Mouse (Mus musculus): ENCODE measurements around the gene Pirb. TPM values are rescaled to one million over a fixed set of nuclear protein-coding genes. Genes with fewer than 3 reads are reported as not detected.
"Not testable (repeated sequence)": the region's sequence is repeated elsewhere in the genome, so short reads cannot be mapped to it uniquely, and the experiment has no call there.

The Pirb gene
- under 1 TPM in 1 of 2 experiments, not detected in 1; 0.61 TPM for polyA plus RNA-seq (2017; shearing (Covaris generic))

DNA sequence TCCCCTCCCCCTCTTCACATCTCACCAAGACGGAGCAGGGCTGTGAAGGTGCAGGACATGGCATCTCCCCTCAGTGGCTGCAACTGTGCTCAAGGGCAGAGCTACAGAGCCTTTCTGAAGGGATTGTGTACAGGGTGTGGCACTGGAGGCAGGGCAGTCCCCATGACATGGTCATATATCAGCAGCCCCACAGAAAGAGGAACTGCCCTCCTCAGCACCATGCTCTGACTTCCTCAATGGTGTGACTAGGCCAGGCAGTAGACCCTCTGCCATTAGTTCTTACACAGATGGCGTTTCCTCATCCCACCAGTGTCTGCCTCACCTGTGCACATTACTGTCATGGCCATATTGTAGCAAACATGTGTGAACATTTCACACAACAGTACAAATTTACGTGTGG is at the start of gene Pirb:
Pirb (minus strand) TSS at position 124 of the 400 bp plus-strand sequence.
- not testable (repeated sequence) for ATAC-seq

DNA sequence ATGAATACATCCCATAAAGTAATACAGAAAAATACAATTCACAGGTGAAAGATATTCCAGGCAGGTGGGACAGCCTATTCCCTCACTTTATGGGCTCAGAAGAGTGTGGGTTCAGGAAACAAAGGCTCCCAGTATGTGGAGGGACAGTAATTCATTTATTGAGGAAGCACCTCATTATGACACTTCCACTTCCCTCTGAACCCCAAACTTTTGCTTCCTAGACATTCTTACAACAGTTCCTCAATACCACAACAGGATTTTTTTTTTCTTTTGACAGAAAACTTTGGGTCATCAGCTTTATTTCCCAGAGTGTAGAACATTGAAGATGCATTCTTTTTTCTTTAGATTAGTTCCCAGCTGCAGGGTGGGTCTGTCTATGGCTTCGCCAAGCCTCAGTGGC is 12.5 kb upstream of the Pirb start:
- ATAC-seq: not testable (repeated sequence)

DNA sequence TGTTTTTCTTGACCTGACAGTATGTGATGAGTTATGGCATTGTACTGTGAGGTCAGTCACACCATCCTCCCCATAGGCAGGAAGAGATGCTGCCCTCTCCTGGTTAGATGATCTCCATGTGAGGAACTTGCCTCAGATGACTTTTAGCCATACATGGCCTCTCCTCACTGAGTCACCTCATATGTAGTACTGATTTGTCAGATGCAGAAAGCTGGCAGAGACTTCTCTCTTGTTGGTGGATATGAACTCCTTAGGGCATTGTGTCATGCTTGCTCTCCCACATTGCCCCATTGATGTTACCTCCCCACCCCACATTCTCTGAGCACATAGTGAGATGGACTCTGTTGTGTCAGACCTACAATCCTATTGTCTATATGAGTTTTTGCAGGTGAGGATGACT is 5.3 kb upstream of the Pirb start:
- not testable (repeated sequence) for ATAC-seq

DNA sequence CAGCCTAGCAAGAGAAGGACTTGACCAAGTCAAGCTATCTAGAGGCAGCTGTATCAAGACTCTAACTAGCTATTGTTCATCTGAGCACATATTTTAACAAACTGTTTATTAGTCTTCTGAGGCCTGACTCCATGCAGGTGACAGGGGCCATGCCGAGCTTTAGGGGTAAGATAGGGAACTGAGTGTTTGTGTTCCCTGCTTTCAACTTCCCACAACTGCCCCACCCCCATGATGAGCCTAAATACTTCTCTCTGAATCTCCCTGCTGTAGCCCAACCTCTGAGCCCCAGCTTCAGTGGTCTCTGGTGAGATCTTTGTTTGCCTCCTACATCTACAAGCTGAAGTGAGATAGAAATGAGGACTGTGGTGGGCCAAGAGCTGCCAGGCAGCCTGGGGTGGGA is 4.9 kb downstream of the Pirb start:
- no peak for ATAC-seq

DNA sequence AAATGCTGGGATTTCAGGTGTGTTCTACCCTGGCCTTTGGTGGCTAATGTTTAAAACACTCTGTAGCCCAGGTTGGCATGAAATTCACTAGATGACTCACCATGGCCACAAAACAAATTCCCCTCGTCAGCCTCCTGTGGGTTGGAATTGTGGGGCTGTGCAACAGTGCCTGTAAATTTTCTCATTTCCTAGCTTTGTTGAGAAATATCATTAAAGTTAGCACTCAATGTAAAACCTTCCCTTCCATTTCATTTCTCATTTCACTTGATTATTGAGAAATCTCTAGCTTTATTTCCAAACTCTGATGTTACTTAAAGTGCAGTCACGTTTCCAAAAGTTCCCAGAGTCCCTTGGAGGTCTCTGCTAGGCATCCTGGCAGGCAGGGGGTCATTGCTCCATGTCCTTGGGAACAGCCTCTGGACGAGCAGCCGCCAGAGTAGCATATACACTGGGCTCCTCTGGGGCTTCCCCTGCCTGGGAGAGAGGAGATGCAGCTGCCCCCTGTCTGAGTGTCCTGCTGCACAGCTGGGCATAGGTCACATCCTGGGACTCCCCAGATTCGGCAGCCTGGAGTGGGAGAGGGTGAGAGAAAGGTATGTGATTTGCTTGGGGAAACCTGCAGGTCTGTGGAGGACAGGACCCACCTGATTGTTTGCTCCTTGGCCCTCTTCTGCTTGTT is 7.8 kb downstream of the Pirb start:
- ATAC-seq: no peak

DNA sequence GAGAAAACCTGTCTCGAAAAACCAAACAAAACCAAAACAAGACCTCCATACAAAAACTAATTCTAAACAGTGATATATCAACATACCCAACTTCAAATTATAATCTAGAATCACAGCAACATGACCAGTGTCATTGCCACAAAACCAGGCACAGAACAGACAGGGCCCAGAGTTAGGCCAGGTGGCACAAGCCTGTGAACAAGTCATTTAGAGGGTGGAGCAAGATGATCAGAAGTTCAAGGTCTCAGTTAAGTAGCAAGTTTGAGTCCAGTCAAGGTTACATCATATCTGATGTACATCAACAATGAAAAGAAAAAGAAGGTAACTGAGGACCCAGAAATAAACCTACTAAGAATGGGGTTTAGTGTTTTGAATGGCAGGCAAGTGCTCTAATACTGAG is 11.2 kb downstream of the Pirb start:
- ATAC-seq: no peak

DNA sequence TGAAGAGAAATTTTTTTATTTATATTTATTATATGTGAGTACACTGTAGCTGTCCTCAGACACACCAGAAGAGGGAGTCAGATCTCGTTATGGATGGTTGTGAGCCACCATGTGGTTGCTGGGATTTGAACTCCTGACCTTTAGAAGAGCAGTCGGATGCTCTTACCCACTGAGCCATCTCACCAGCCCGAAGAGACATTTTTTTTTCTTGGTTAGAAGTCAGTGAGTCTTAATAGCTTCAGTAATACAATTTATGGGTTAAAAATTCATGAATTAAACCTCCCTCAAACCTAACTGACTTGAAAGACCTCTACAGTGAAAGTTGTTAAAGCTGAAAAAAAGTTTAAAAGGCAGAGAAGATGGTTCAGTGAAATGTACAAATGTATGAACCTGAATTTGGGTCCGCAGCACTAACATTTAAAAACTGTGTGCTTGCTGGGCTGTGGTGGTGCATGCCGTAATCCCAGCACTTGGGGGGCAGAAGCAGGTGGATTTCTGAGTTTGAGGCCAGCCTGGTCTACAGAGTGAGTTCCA is 11.7 kb downstream of the Pirb start:
- not testable (repeated sequence) for ATAC-seq

DNA sequence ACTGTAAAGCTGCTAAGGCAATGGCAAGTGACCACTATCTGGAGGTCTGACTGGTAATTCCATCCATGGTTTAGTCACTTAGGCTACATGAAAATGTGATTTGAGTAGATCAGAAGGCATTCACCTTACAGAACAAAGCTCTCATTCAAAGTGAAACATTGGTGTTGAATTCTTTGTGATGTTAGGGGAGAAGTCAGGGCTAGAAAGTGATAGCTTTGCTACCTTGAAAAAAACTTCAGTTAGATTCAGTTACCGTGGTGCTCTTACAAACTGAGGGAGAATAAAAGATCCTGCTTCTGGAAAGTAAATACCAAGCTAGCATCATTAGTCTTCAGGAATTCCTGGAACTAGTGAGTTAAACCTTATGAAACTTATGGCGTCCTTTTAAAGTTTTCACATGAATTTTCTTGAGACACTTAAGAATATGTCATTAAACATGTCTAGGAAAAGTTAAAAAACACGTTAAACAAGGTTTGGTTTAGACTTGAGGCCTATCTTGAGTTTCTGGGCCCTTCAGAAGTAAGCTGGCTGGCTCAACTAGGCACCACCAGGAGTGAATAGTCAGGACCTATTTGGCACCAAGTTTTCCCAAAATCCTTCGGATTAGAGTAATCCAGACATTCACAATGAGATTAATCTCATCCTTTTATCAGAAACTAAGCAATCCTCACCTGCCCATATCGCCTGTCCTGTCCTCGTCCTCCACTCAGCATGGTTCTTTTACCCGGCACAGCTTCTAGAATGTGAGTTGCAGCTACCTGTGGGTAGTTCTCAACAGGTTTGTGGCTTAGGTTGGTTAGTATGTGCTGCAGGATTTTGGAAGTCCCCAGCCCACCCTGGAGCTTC is 12.4 kb downstream of the Pirb start:
- ATAC-seq: no peak

DNA sequence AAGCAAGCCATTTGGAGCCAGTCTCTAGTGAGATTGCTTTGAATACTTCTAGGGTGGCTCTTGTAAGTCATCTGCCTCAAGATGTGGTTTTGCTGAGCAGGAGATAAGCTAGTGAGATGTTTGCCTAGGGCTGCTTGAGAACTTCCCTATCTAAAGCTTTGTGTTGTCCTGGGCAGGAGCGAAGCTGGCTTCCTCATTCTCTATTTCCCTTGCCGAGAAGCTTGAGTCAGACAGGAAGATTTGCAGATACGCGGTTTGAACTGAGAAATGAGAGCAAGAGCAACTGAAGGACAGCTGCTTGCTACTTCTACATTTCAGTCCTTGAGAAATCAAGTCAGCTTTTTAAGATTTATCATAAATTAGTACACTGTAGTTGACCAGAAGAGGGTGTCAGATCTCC is 13.2 kb downstream of the Pirb start:
- no peak for ATAC-seq

DNA sequence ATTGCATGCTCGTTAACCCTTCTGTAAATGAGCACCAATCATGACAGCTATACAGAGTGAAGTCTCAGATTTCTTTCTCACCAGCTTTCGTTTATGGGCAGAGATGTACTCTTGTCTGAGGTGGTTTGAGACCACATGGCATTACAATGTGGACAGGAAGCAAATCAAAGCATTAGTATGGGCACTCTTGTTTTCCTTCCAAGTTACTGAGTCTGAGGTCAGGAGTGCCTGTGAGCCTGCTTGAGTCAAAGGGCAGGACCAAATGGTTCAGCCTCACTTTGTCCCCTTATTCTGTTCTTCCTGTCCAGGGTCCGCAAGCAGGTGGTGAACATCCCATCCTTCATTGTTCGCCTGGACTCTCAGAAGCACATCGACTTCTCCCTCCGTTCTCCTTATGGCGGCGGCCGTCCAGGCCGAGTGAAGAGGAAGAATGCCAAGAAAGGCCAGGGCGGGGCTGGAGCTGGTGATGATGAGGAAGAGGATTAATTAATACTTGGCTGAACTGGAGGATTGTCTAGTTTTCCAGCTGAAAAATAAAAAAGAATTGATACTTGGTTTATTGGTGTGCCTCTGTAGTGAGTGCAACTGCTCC is 13.8 kb downstream of the Pirb start:
- ATAC-seq: no peak

DNA sequence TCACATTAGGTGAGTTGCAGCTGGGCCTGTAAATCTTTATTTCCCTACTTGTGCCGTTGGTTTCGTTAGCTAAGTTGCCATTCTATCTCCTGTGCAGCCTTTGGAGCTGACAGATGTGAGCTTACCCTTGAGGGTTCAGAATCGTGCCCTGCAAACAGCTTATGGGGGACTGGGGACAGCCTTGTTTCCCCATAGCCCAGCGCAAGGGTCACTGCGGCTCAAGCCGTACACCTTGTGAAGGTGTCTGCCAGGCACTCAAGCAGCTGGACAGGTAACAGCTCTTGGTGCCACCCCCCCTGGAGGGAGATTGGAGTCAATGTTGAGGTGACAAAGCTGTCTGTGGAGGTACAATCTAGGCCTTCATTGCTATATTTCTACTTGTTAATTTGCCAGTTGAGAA is 14.3 kb downstream of the Pirb start:
- ATAC-seq: no peak

DNA sequence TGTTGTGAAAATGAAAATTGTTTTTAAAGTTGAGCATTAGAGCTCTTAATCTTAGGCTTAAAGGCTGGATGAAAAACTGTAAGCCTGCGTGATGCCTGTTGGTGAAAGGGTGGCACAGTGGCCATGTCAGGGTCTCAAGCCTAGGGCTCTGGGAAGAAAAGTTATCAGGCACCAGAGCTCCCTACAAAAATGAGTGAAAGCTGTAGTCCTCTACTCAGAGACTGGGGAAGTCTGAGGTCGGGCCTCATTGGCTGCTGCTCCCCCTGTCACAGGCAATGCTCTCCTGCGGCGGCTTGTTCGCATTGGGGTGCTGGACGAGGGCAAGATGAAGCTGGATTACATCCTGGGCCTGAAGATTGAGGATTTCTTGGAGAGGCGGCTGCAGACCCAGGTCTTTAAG is 14.7 kb downstream of the Pirb start:
- ATAC-seq: not testable (repeated sequence)

DNA sequence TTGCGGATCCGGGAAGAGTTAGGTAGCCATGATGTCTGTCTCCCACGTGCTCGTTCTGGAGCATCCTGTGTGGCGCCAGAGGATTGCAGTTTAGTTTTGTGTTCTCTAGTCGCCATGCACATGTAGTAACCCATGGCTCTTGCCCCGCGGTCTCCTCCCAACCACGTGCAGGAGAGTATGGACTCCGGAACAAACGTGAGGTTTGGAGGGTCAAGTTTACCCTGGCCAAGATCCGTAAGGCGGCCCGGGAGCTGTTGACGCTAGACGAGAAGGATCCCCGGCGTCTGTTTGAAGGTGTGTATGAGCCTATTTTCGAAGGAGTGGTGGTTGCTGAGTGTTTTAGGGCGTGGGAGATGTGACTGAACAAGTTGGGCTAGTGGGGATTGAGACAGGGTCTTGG is 15.7 kb downstream of the Pirb start:
- ATAC-seq: peak; percentile 29

DNA sequence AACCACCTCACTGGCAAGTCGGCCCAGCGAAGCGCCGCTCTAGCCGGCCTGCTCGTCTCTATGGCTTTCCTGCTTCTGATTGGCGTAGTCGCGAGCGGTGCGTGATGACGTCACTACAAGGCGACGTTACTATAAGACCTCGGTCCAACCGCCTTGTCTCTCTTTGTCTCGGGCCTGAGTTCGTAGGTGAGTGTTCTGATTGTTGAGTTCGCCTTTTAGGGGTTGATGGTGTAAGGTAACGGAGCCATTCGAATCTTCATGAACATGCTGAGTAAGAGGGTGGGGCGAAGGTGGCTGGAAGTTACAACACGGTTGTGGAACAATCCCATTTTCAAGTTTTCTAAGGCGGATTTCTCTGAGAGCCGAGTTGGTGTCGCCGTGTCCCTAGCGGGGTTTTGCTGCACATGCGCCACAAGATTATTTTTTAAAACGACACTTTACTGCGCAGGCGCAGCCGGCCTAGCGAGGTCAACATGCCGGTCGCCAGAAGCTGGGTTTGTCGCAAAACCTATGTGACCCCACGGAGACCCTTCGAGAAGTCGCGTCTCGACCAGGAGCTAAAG is 16.2 kb downstream of the Pirb start, which contains the start of gene Rps9:
Rps9 (plus strand) TSS at position 115 of the 563 bp plus-strand sequence.
- ATAC-seq: peak; percentile 90

DNA sequence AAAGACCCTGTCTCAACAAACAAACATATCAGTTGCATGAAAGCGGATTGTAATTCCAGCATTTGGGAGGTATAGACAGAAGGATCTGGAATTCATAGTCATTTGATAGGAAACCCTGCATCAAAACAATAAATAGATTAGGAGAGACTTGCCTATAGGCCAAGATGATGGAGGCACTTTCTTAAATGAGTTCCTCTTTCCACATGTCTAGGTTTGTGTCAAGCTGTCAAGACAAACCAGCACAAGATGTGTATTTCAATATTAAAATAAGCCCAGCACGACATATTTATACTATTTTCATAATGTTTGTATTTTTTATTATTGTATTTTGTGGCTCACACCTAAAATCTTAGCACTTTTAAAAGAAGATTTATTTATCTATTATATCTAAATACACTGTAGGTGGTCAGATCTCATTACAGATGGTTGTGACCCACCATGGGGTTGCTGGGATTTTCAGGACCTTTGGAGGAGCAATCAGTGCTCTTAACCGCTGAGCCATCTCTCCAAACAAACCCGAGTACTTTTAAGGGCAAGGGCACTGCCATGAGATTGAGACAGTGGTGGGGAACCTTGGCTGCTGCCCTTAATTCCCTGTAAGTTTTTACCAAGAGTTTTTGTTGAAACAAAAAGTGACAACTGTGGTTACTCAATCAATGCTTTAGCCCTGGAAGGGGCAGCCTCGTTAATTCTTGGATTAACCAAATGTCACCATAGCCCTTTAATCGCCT is 16.9 kb downstream of the Pirb start:
- ATAC-seq: peak; percentile 12

DNA sequence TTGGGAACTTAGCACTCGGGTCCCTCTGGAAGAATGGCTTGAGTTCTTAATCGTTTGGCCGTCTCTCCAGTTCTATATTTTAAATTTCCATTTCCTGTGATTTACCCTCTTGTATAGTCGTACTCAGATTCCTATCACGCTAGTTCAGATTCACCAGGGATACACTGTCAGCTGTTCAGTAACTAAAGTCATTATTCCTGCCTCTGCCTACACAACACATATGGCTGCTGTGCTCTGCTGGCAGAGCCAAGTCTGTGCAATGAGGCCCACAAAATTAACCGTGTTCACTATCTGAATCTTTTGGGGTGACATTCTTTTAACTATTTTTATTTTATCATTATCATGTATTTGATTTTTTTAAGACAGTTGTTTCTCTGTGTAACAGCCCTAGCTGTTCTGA is 21.7 kb downstream of the Pirb start:
- ATAC-seq: no peak

DNA sequence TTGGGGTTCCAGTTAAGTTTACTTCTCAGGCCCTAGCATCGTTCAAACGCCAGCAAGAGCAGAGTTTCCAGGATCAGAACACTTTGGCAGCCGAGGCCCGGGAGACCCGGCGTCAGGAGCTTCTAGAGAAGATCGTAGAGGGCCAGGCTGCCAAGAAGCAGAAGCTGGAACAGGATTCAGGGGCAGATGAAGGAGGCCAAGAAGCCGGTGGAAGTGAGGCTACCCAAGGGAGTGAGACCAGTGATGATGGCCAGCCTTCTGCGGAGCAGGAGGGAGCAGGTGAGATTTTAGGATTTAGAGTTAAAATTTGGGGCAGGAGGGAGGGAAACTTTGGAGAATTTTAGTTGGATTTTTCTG is 25.3 kb downstream of the Pirb start:
- not testable (repeated sequence) for ATAC-seq

DNA sequence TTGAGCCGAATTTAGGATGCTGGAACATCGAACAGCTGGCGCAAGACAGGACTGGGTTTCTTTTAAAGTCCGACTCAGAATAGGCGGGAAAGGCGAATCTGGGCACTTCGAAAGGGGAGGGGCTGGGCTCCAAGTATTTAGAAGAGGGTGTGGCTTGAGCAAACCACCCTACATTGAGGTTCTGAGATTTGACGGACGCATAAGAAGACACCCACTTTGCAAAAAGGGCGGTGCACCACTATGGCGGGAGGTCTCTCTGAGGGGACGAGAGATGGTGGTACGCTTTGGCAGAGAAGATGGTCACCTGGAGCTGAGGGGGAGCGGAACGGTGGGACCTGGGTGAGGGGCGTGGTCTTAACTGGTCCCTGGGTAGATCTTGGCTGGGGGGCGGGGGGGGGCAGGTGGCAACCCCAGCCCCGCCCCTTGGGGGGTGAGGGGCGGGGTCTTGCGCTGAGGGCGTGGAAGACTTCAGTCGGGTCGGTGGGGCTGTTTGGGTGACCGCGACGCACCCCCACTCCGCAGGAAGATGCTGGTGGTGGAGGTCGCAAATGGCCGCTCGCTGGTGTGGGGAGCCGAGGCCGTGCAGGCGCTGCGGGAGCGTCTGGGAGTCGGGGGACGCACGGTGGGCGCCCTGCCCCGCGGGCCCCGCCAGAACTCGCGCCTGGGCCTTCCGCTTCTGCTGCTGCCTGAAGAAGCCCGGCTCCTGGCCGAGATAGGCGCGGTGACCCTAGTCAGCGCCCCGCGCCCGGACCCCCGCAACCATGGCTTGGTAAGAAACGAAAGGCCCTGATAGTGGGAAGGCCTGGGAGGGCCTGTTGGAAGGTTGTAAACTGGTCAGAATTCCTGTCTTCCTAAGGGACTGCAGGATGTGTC is 25.9 kb downstream of the Pirb start:
- peak; percentile 28 for ATAC-seq

DNA sequence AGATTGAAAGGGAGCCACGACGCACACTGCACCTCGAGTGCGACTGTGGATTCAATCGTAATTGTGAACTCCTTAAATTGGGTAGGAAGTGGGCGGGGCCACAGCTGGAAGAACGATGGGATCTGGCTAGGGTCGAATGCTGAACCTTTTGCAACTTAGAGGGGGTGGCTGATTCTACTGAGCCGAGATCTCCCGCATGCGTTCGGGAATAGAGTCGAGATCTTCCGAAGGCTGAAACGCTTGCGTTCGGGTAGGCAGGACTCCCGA is 26.4 kb downstream of the Pirb start:
- no peak for ATAC-seq

DNA sequence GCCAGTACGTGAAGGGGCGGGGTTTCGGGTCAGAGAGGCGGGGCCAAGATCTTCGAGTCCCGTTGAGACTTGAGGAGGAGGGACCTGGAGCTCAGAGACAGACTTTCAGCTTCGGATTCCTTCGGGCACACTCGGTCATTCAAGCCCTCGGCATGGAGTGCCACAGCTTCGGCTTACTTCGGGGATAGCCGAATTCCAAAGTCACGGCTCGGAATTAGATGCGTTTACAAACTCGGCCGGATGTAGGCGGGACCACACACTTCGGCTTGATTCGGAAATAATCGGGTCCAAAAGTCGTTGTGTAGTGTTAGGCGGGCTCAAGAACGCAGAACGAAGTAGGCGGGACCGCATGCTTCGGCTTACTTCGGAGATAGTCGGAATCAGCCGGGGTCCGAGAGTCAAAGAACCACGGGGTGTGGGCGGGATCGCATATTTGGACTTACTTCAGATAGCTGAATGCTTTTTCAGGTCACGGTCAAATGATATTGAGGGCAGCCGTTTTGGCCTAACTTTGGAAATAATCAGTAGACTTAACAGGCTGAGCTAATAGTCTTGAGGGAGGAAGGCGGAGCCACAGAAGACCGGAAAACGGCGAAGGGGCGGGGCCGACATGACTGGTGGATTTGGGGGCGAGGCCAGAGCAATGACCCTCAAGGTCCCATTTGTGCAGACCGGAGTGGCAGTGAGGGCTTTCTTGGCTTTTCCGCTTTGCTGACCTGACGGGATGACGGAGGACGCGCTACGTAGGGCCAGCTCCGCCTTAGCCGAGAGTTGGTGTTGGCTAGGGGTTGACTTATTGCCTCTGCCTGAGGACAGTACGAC is 27.0 kb downstream of the Pirb start, which contains the start of gene Mboat7:
Mboat7 (minus strand) TSS at position 537 of the 822 bp plus-strand sequence.
- ATAC-seq: peak; percentile 74
